Mouse (Mus musculus) kidney, embryonic 16.5 days (tissue): ENCODE data around the gene Psmc3ip. TPM values are rescaled to one million over a fixed set of nuclear protein-coding genes. Genes with fewer than 3 reads are reported as not detected.
"Not testable (repeated sequence)": the region's sequence is repeated elsewhere in the genome, so short reads cannot be mapped to it uniquely, and the experiment has no call there.

Experiments used
- ATAC-seq: fragments of 200-750 bp; cut with Nextera tagmentation; 2 replicates; pipeline ENCODE4 v1.8.0; 2017; ENCODE audit warnings: moderate TSS enrichment; ENCODE audit not compliant: low FRiP score, low TSS enrichment
- H3K27ac ChIP-seq: fragments of 300-500 bp; sonication (generic); 2 replicates; pipeline ENCODE4 v1.5.1; 2014; ENCODE audit warnings: low read length
- H3K27me3 ChIP-seq: fragments of 300-500 bp; sonication (generic); 2 replicates; pipeline ENCODE4 v1.6.1; 2014; ENCODE audit warnings: low read length, control low read depth, mixed read lengths; ENCODE audit not compliant: insufficient read depth
- H3K36me3 ChIP-seq: fragments of 300-500 bp; sonication (generic); 2 replicates; pipeline ENCODE4 v1.6.1; 2014; ENCODE audit warnings: low read length, control low read depth, mixed read lengths; ENCODE audit not compliant: insufficient read depth
- H3K4me1 ChIP-seq: fragments of 300-500 bp; sonication (generic); 2 replicates; pipeline ENCODE4 v1.6.1; 2014; ENCODE audit warnings: low read length, control low read depth, mixed read lengths; ENCODE audit not compliant: insufficient read depth
- H3K4me2 ChIP-seq: fragments of 300-500 bp; sonication (generic); replicated peaks from 2 replicates; pipeline ENCODE4 v1.6.1; 2014; ENCODE audit warnings: low read depth, low read length
- H3K4me3 ChIP-seq: fragments of 300-500 bp; sonication (generic); 2 replicates; pipeline ENCODE4 v1.5.1; 2014; ENCODE audit warnings: mild to moderate bottlenecking, low read length
- H3K9ac ChIP-seq: fragments of 300-500 bp; sonication (generic); replicated peaks from 2 replicates; pipeline ENCODE4 v1.6.1; 2014; ENCODE audit warnings: low read length
- H3K9me3 ChIP-seq: fragments of 300-500 bp; sonication (generic); 2 replicates; pipeline ENCODE4 v1.6.1; 2016; ENCODE audit warnings: low read length, control low read depth
- WGBS: fragments of 180-500 bp; shearing (Covaris S2); extraction: QIAGEN DNeasy Blood & Tissue Kit; methylation state at CpG from one replicate; pipeline ENCODE4 v1.1.7; 2014; 5-methylcytosine and 5-hydroxymethylcytosine counted together
- polyA plus RNA-seq: library from polyadenylated mRNA; unstranded; fragments of >200 nt; fragmentation: Nextera tagmentation; extraction: Ambion mirVana; gene quantifications from 2 replicates; pipeline ENCODE4 v1.2.1, GENCODE M21; 2015

Psmc3ip gene
- polyA plus RNA-seq, 1 experiment from 2014 or later = 40.1 TPM

DNA sequence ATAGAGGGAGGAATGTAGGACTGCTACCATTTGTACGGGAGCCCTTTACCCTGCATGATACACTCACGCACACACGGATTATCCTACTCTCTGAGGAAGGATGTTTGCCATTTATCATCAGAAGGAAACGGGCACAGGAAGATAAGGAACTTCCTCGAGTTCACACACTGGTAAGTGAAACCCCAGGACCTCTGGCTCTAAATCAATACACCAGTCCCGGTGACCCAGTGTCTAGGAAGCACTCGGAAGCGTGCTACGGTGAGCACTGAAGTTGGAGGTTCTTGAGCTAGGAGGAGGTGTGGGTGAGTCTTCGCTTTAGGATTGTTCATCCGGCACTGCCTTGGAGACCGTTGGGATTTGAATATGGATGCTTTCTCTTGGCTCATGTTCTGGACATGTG lies 37.8 kb upstream of the Psmc3ip start:
- Histone ChIP-seq H3K4me3 (no peak overlapping the region), H3K36me3 (no peaks in the 10 kb centered on the region), H3K27me3 (no peaks in the 10 kb centered on the region), H3K4me1 (peaks cover 6% of the 10 kb centered on the region; the same call in 1 of the 2 replicates), H3K9ac (no peak overlapping the region), H3K4me2 (no peak overlapping the region), H3K9me3 (peaks cover 4% of the 10 kb centered on the region), H3K27ac (no peak overlapping the region)
- WGBS = 55% methylated on average over 12 of the region's 12 CpGs
- ATAC-seq = no peak

- no peak overlapping the region for H3K4me2 ChIP-seq
These were observed 36.5 kb upstream of the Psmc3ip start for GRCm38 (mm10) chr11:101131701-101132100.

GRCm38 (mm10) chr11:101131187-101131586 lies 36.0 kb upstream of the Psmc3ip start:
- Histone ChIP-seq H3K36me3 (peaks cover 7% of the 10 kb centered on the region), H3K9ac (no peak overlapping the region), H3K4me3 (no peak overlapping the region), H3K9me3 (peaks cover 11% of the 10 kb centered on the region), H3K27me3 (no peaks in the 10 kb centered on the region), H3K4me1 (peaks cover 6% of the 10 kb centered on the region; the same call in 1 of the 2 replicates), H3K27ac (no peak overlapping the region), H3K4me2 (no peak overlapping the region)
- ATAC-seq = no peak
- WGBS = 94% methylated on average over 2 of the region's 2 CpGs

More at GRCm38 (mm10) chr11:101131701-101132100, 36.5 kb upstream of the Psmc3ip start:
- Histone ChIP-seq H3K9ac (no peak overlapping the region), H3K36me3 (peaks cover 2% of the 10 kb centered on the region), H3K4me3 (no peak overlapping the region), H3K27me3 (no peaks in the 10 kb centered on the region), H3K9me3 (peaks cover 8% of the 10 kb centered on the region), H3K4me1 (peaks cover 6% of the 10 kb centered on the region; the same call in 1 of the 2 replicates), H3K27ac (no peak overlapping the region)
- ATAC-seq = no peak
- WGBS = 90% methylated on average over 6 of the region's 6 CpGs

GRCm38 (mm10) chr11:101130056-101130756 lies 35.0 kb upstream of the Psmc3ip start:
- no peaks in the 10 kb centered on the region for H3K27me3 ChIP-seq
- peaks cover 11% of the 10 kb centered on the region for H3K9me3 ChIP-seq
- no peak overlapping the region for H3K27ac ChIP-seq
- H3K4me3 ChIP-seq = no peak overlapping the region
- 39% methylated on average over 18 of the region's 18 CpGs for WGBS
- H3K4me1 ChIP-seq = peaks cover 6% of the 10 kb centered on the region; the same call in 1 of the 2 replicates
- no peak for ATAC-seq
- no peak overlapping the region for H3K9ac ChIP-seq
- peaks cover 14% of the 10 kb centered on the region for H3K36me3 ChIP-seq
- H3K4me2 ChIP-seq = no peak overlapping the region

- H3K9ac ChIP-seq = no peak overlapping the region
- no peak overlapping the region for H3K4me3 ChIP-seq
- H3K4me1 ChIP-seq = peaks cover 2% of the 10 kb centered on the region; the same call in 1 of the 2 replicates
- peaks cover 15% of the 10 kb centered on the region for H3K36me3 ChIP-seq
- H3K27ac ChIP-seq = no peak overlapping the region
- WGBS = 80% methylated on average over 11 of the region's 11 CpGs
- no peak for ATAC-seq
- H3K9me3 ChIP-seq = peaks cover 11% of the 10 kb centered on the region
- H3K27me3 ChIP-seq = no peaks in the 10 kb centered on the region
- H3K4me2 ChIP-seq = no peak overlapping the region
These were observed 33.9 kb upstream of the Psmc3ip start for GRCm38 (mm10) chr11:101128996-101129577.

- Histone ChIP-seq H3K27ac (no peak overlapping the region), H3K9me3 (peaks cover 11% of the 10 kb centered on the region), H3K36me3 (peaks cover 30% of the 10 kb centered on the region), H3K27me3 (no peaks in the 10 kb centered on the region), H3K9ac (no peak overlapping the region), H3K4me2 (no peak overlapping the region), H3K4me1 (peaks cover 2% of the 10 kb centered on the region; the same call in 1 of the 2 replicates), H3K4me3 (no peak overlapping the region)
- WGBS = 94% methylated on average over 1 of the region's 1 CpGs
- no peak for ATAC-seq
These were observed 31.8 kb upstream of the Psmc3ip start for GRCm38 (mm10) chr11:101127075-101127474.

DNA sequence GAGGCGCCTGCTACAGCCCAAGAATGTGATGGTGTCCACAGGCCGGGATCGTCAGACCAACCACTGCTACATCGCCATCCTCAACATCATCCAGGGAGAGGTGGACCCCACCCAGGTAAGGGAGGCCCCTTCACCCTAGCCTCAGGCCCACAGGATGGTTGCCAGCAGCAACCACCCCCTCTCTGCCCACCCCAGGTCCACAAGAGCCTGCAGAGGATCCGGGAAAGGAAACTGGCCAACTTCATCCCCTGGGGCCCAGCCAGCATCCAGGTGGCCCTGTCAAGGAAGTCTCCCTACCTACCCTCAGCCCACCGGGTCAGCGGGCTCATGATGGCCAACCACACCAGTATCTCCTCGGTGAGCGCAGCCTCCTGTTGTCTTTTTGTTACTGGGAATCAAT lies 29.8 kb upstream of the Psmc3ip start:
- H3K4me2 ChIP-seq, H3K9ac ChIP-seq, H3K4me3 ChIP-seq, H3K27ac ChIP-seq, H3K9me3 ChIP-seq, H3K27me3 ChIP-seq, ATAC-seq: not testable (repeated sequence)
- Histone ChIP-seq H3K4me1 (peaks cover 14% of the 10 kb centered on the region), H3K36me3 (peaks cover 30% of the 10 kb centered on the region)
- WGBS = over 99% methylated on average over 7 of the region's 9 CpGs

GRCm38 (mm10) chr11:101124494-101124893 lies 29.3 kb upstream of the Psmc3ip start:
- 93% methylated on average over 8 of the region's 8 CpGs for WGBS
- H3K9me3 ChIP-seq, H3K27me3 ChIP-seq, H3K4me2 ChIP-seq, H3K4me3 ChIP-seq, H3K9ac ChIP-seq, ATAC-seq, H3K27ac ChIP-seq: not testable (repeated sequence)
- Histone ChIP-seq H3K36me3 (peaks cover 30% of the 10 kb centered on the region), H3K4me1 (peaks cover 13% of the 10 kb centered on the region)

- no peaks in the 10 kb centered on the region for H3K9me3 ChIP-seq
- no peak for ATAC-seq
- peak overlapping the region; percentile 93 for H3K27ac ChIP-seq
- H3K9ac ChIP-seq = peak overlapping the region; percentile 81
- H3K4me1 ChIP-seq = peaks cover 38% of the 10 kb centered on the region
- H3K27me3 ChIP-seq = no peaks in the 10 kb centered on the region
- H3K4me3 ChIP-seq = peak overlapping the region; percentile 96
- peaks cover 17% of the 10 kb centered on the region; the same call in 1 of the 2 replicates for H3K36me3 ChIP-seq
- peak overlapping the region; percentile 95 for H3K4me2 ChIP-seq
- WGBS = 19% methylated on average over 19 of the region's 19 CpGs
These were observed 25.4 kb upstream of the Psmc3ip start for GRCm38 (mm10) chr11:101120545-101121188.
